Mouse (Mus musculus) kidney, postnatal 25 days (tissue): ENCODE data around the gene Fn3krp.
A peak's percentile ranks its signal among the peaks of the same experiment; 100 is the strongest.

Experiments used
- DNase-seq, 2 experiments: peaks; one replicate each; pipeline ENCODE4 v3.0.0; 2021; ENCODE audit warnings: mixed read lengths in 2 of 2

Gene Fn3krp

DNA sequence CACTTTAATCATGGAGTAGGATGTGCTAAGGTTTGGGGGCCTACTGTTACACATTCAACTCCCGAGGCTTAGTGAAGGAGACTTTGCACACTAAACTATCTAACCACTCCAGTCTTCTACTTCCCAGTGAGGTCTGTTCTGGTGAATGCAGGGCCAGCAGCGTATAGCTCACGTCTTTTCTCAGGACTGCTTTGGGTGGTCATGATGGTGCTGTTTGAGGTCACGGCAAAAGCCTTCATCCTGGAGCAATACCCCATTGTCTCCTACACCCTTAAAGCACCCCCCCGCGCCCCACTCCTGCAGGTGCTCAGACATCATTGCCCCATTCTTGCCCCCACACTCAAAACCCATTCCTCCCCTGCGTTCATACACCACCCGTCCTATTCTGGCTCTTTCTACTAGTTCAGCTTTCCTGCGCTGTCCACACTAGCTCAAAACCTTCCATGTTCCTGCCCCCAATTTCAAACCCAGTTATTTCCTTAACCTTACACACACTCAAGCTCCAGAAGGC lies 30.1 kb downstream of the Fn3krp start:
- DNase-seq, result peak in 1 of 2 experiments; percentile 10

DNA sequence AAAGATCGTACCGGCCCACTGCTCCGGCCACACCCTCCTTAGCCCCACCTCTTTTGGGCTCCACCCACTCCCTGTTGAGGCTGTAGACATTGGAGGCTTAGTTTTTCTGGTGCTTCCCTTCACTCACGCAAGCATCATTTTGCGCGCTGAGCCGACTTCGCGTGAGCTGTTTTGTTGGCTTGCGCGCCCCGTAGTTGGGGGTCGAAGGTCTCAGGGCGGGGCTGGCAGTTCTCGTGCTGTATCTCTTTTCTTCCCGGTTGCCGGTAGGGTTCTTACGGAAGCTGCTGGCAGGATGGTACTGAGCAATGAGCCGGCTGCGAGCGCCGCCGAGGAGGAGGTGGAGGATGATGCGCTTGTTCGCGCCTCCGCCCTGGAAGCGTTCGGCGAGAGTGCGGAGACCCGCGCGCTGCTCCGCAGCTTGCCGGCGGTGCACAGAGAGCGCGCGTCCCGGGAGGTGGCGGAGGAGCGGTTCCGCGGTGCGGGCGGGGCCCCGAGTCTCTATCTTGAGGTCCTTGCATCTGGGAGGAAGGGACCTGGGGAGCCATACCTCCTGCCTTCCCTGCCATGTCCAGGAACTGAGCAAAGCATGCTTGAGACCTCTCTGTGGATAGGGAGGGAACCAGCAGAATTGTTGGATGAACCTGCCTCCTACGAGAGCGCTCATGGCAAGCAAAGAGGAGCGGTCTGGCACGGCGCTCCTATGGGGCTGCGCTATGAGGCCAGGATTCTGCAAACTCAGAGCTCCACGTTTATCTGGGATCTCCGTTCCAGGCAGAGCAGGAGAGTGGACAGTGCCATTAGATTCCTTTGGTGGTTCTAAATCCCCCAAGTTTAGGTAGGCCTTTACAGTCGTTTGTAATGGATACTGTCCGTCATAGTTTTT lies 30.8 kb downstream of the Fn3krp start, which contains the start of gene Tbcd:
Tbcd (plus strand) TSS at position 197 of the 883 bp plus-strand sequence.
- peak; percentile 92 to 95 for DNase-seq

- DNase-seq, result no peak
These were observed 36.7 kb downstream of the Fn3krp start for GRCm38 (mm10) chr11:121457874-121458273.

GRCm38 (mm10) chr11:121467408-121467807 lies 46.2 kb downstream of the Fn3krp start:
- no peak for DNase-seq

DNA sequence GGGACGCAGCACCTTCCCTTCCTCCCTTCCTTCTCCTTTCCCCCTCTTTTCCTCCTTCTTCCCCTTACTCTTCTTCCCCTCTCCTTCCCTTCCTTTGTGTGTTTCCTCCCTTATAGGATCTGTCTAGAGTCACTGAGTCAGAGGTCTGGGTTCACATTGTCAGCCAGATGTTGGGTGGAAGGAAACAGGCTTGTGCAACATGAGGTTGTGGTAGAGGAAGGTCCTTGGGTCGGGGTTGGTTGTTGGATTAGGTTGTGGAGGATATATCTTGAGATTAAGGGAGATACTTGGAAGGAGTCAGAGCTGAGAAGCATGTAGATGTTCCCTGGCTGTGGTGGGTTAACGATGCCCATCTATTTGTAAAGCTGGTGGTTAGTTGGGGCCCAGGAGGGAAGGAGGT lies 53.6 kb downstream of the Fn3krp start:
- no peak for DNase-seq

GRCm38 (mm10) chr11:121475699-121476415 lies 54.7 kb downstream of the Fn3krp start:
- peak; percentile 79 to 84 for DNase-seq

- no peak for DNase-seq
These were observed 58.4 kb downstream of the Fn3krp start for GRCm38 (mm10) chr11:121479476-121480203.
